Mouse (Mus musculus) limb, embryonic 14.5 days (tissue): Measurements from ENCODE around the gene Cldn10. TPM values are rescaled to one million over a fixed set of nuclear protein-coding genes. Genes with fewer than 3 reads are reported as not detected.

Source experiments
- ATAC-seq: fragments of 200-750 bp; cut with Nextera tagmentation; 2 replicates; pipeline ENCODE4 v1.8.0; 2017; ENCODE audit warnings: low read depth, moderate number of reproducible peaks, moderate TSS enrichment; ENCODE audit not compliant: low FRiP score
- DNase-seq: peaks from one replicate; pipeline ENCODE4 v3.0.0-alpha.2; 2015; ENCODE audit warnings: low spot score
- H3K27ac ChIP-seq: fragments of 300-500 bp; sonication (generic); replicated peaks from 2 replicates; pipeline ENCODE4 v1.5.1; 2014; ENCODE audit warnings: low read depth, mild to moderate bottlenecking, low read length, moderate library complexity, mixed read lengths
- H3K27me3 ChIP-seq: fragments of 300-500 bp; sonication (generic); 2 replicates; pipeline ENCODE4 v1.6.1; 2014; ENCODE audit warnings: low read length, mixed read lengths; ENCODE audit not compliant: control insufficient read depth, insufficient read depth
- H3K36me3 ChIP-seq: fragments of 300-500 bp; sonication (generic); 2 replicates; pipeline ENCODE4 v1.6.1; 2014; ENCODE audit warnings: mild to moderate bottlenecking, low read length, moderate library complexity, mixed read lengths; ENCODE audit not compliant: control insufficient read depth, insufficient read depth
- H3K4me1 ChIP-seq: fragments of 300-500 bp; sonication (generic); 2 replicates; pipeline ENCODE4 v1.6.1; 2014; ENCODE audit warnings: antibody characterized with exemption, low read length, mixed read lengths; ENCODE audit not compliant: control insufficient read depth, insufficient read depth
- H3K4me2 ChIP-seq: fragments of 300-500 bp; sonication (generic); replicated peaks from 2 replicates; pipeline ENCODE4 v1.6.1; 2014; ENCODE audit warnings: low read depth, mild to moderate bottlenecking, low read length, moderate library complexity; ENCODE audit not compliant: severe bottlenecking
- H3K4me3 ChIP-seq: fragments of 300-500 bp; sonication (generic); replicated peaks from 2 replicates; pipeline ENCODE4 v1.5.1; 2014; ENCODE audit warnings: low read length
- H3K9ac ChIP-seq: fragments of 300-500 bp; sonication (generic); 2 replicates; pipeline ENCODE4 v1.6.1; 2014; ENCODE audit warnings: mild to moderate bottlenecking, low read depth, low read length, moderate library complexity; ENCODE audit not compliant: severe bottlenecking
- H3K9me3 ChIP-seq: fragments of 300-500 bp; sonication (generic); 2 replicates; pipeline ENCODE4 v1.6.1; 2016; ENCODE audit warnings: low read length; ENCODE audit not compliant: control insufficient read depth
- POLR2A ChIP-seq: fragments of 200-500 bp; IDR thresholded peaks from 2 replicates; pipeline ENCODE4 v1.8.0; 2012; ENCODE audit warnings: inconsistent platforms, mild to moderate bottlenecking, moderate library complexity, borderline replicate concordance; ENCODE audit not compliant: insufficient read depth, insufficient read length; ENCODE audit errors: extremely low read depth
- WGBS: fragments of 180-500 bp; shearing (Covaris S2); extraction: QIAGEN DNeasy Blood & Tissue Kit; methylation state at CpG from one replicate; pipeline ENCODE4 v1.1.7; 2014; 5-methylcytosine and 5-hydroxymethylcytosine counted together
- polyA plus RNA-seq, 2 experiments: library from polyadenylated mRNA; depleted of rRNA in 1 of 2; stranded (reverse) in 1 of 2; unstranded in 1 of 2; fragments of >200 nt; fragmentation: Nextera tagmentation in 1 of 2; extraction: Ambion mirVana in 1 of 2; gene quantifications; 2 replicates each; pipeline versions ENCODE4 v1.2.1 to v1.2.3; 2012 to 2014

The Cldn10 gene
- polyA plus RNA-seq, 2 experiments = 0.65 to 1.4 TPM

- H3K4me2 ChIP-seq = no peak overlapping the region
- no peak overlapping the region for H3K27ac ChIP-seq
- 83% methylated on average over 11 of the region's 11 CpGs for WGBS
- ATAC-seq = no peak
- no peak overlapping the region for H3K4me3 ChIP-seq
- H3K9me3 ChIP-seq = no peaks in the 10 kb centered on the region
- no peak for TF ChIP-seq POLR2A
- H3K9ac ChIP-seq = no peak overlapping the region
- no peaks in the 10 kb centered on the region for H3K27me3 ChIP-seq
- no peak for DNase-seq
- H3K36me3 ChIP-seq = peaks cover 91% of the 10 kb centered on the region
- H3K4me1 ChIP-seq = no peaks in the 10 kb centered on the region
Measured at GRCm38 (mm10) chr14:118899940-118900339, 112.2 kb downstream of the Cldn10 start.

- H3K27ac ChIP-seq = no peak overlapping the region
- DNase-seq = no peak
- H3K9ac ChIP-seq = no peak overlapping the region
- no peak for TF ChIP-seq POLR2A
- H3K36me3 ChIP-seq = peaks cover 87% of the 10 kb centered on the region
- 91% methylated on average over 1 of the region's 1 CpGs for WGBS
- no peak for ATAC-seq
- H3K27me3 ChIP-seq = no peaks in the 10 kb centered on the region
- H3K4me2 ChIP-seq = no peak overlapping the region
- no peaks in the 10 kb centered on the region for H3K9me3 ChIP-seq
- no peaks in the 10 kb centered on the region for H3K4me1 ChIP-seq
- no peak overlapping the region for H3K4me3 ChIP-seq
Measured at GRCm38 (mm10) chr14:118900911-118901310, 113.2 kb downstream of the Cldn10 start.

GRCm38 (mm10) chr14:118903397-118903796 lies 115.7 kb downstream of the Cldn10 start:
- no peak for TF ChIP-seq POLR2A
- Histone ChIP-seq H3K4me2 (no peak overlapping the region), H3K9ac (no peak overlapping the region), H3K36me3 (peaks cover 90% of the 10 kb centered on the region), H3K27ac (no peak overlapping the region), H3K9me3 (no peaks in the 10 kb centered on the region), H3K27me3 (no peaks in the 10 kb centered on the region), H3K4me1 (no peaks in the 10 kb centered on the region), H3K4me3 (no peak overlapping the region)
- 74% methylated on average over 3 of the region's 3 CpGs for WGBS
- no peak for ATAC-seq
- DNase-seq = no peak

GRCm38 (mm10) chr14:118903867-118904562 lies 116.3 kb downstream of the Cldn10 start:
- H3K4me1 ChIP-seq = no peaks in the 10 kb centered on the region
- no peak for TF ChIP-seq POLR2A
- ATAC-seq = no peak
- H3K36me3 ChIP-seq = peaks cover 86% of the 10 kb centered on the region
- H3K4me2 ChIP-seq = no peak overlapping the region
- no peak for DNase-seq
- no peak overlapping the region for H3K27ac ChIP-seq
- no peaks in the 10 kb centered on the region for H3K9me3 ChIP-seq
- H3K4me3 ChIP-seq = no peak overlapping the region
- H3K27me3 ChIP-seq = no peaks in the 10 kb centered on the region
- no peak overlapping the region for H3K9ac ChIP-seq
- 48% methylated on average over 6 of the region's 6 CpGs for WGBS

GRCm38 (mm10) chr14:118907592-118907991 lies 119.9 kb downstream of the Cldn10 start:
- Histone ChIP-seq H3K27ac (no peak overlapping the region), H3K36me3 (peaks cover 80% of the 10 kb centered on the region), H3K4me1 (no peaks in the 10 kb centered on the region), H3K4me2 (no peak overlapping the region), H3K9me3 (no peaks in the 10 kb centered on the region), H3K4me3 (no peak overlapping the region), H3K27me3 (no peaks in the 10 kb centered on the region), H3K9ac (no peak overlapping the region)
- WGBS = 76% methylated on average over 8 of the region's 8 CpGs
- DNase-seq (no peak), ATAC-seq (no peak)
- no peak for TF ChIP-seq POLR2A
